Mouse (Mus musculus): ENCODE data around the gene Prkcb.

Prkcb gene

DNA sequence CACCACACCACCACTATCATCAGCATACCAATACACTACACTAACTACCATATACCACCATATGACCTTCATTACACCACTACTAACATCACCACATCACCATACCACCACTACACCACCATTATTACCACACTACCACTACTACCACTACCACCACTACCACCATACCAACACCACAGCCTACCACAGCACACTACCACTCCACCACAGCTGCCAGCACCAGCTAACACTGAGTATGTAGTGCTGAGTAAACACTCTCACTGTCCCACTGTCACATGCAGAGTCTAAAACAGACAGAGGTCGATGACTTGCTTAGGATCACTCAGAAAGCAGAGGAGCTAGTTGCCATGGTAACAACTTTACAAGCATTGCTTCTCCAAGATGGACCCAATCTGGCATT, 78.1 kb downstream of the Prkcb start:
- in situ Hi-C loops (cut with MboI, MseI): no loop called here

DNA sequence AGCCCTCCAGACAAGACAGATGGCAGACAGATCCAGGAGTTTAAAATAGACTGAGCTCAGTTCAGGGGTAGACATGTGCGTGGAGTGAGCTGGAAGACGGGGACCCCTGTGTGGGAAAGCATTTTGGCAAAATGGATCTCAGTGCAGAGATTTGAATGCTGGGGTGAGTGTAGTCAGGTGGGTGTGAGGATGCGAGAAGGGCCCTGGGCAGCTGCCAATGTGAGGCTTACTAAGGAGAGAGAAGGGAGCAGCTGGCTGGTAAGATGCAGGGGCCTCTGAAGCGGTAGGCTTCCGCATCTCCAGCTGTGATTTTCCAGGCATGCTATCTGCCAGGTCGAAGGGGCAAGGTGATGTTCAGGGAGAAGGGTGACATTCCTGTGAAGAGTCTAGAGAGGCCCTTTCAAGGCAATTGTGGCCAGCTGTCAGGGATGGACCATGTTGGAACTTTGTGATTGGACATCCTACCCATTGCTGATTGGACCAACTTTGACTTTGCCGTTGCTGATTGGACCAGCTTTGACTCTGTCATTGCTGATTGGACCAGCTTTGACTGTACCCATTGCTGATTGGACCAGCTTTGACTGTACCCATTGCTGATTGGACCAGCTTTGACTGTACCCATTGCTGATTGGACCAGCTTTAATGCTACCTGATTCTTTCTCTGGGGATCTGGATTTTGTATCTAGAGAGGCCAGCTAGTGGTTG, 78.9 kb downstream of the Prkcb start:
- in situ Hi-C loops (cut with MboI, MseI): no loop called here

DNA sequence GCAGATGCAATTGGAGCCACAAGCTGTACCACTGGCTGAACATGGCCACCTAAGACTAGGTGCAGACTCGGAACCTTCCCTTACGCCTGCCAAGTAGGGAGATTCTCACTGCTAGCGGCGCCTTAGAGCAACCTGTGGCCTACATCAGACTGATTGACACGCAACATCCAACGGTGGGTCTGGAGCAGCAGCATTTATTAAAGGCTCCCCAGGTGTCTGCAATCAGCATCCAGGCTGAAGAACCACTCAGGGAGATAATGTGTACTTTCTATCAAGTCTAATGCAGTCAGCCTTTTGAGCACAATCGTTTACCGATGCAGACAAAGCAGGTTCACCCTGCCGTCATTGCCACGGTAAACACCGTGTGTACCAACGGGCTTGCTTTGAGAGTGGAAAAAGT, 81.9 kb downstream of the Prkcb start:
- in situ Hi-C loops (cut with MboI, MseI): no loop called here

DNA sequence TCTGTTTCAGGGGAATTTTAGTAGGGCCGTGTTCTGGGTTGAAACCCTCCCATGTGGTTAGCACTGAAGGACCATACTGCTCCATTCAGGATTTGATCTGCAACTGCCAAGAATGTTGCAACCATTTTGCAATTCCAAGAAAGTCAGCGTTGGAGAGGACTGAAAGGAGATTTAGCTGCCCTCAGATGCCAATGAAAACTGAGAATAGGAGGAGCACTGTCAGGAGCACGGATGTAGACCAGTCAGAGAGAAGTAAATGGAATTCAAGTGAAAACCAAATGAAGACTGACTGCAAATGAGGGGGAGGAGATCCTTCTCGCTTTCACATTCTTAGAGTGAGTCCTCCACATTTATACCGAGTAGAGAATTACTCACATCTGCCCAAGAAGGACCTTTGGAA, 83.4 kb downstream of the Prkcb start:
- in situ Hi-C loops (cut with MboI, MseI): no loop called here

DNA sequence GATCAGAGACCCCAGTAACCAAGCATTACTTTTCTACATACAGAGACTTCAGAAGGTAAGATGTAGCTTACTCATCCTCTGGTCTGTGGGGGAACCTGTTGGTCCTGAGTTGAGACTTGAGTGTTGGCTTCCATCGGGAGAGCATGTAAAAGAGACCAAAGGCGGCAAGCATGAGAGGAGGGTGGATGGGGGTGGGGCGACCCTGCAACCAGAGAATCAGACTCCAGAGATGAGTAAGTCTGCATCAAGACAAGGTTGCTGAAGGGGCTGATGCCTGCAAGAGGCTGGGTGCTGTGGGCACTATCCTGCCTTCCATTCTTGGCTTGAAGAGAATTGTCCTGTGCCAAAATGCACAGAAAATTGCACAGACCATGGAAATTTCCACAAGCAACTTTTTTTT, 83.8 kb downstream of the Prkcb start:
- in situ Hi-C loops (cut with MboI, MseI): no loop called here

DNA sequence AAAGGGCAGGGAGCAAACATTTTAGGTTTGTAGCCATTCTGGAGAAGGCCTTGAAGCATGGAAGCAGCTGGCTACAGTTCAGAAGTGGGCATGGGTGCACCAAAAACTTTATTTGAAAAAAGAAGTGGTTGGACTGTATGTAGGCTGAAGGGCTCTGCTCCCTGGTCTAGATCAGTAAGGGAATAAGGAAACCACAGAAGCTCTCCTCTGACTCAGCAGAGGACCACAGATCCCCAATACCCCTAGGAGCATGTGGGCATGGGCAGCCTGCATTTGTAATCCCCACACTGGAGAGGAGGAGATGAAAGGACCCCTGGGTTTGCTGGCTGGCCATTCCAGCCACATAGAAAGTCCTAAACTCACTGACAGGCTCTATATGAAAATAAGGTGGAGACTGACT, 88.3 kb downstream of the Prkcb start:
- in situ Hi-C loops (cut with MboI, MseI): no loop called here

DNA sequence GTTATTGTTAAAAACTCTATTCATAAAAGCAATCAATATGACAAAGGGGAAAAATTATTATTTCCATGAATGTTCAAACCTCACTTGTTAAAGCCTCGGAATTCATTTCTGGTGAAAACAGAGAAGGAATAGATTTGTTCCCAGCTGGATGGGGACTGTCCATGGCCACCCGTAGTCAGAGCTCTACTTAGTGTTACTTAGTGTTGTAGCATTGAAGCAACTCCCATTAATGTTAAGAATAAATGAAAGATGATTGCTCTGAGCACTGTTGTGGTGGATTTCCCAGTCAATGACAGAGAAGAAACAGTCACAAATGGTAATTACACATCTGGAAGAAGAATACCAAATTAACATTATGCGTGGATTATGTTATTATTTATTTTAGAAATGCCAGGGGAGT, 89.4 kb downstream of the Prkcb start:
- in situ Hi-C loops (cut with MboI, MseI): no loop called here

DNA sequence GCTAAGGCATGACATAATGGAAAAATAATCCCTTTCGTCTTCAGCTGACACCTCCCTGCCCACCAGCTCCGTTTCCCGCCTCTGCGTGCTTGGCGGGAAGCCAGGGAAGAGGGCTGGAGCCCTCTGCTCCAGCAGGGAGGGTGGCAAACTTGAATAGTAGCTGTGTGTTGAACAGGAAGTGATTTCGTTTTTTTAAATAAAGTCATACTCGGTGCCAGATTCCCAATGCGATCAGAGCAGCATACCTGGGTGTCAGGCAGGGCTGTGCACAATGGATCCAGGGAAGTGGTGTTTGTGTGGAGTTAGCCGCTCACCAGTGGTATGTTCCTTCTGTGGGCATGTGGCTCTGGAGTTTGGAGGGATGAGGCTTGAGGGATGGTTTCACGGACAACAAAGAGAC, 89.9 kb downstream of the Prkcb start:
- in situ Hi-C loops (cut with MboI, MseI): no loop called here

DNA sequence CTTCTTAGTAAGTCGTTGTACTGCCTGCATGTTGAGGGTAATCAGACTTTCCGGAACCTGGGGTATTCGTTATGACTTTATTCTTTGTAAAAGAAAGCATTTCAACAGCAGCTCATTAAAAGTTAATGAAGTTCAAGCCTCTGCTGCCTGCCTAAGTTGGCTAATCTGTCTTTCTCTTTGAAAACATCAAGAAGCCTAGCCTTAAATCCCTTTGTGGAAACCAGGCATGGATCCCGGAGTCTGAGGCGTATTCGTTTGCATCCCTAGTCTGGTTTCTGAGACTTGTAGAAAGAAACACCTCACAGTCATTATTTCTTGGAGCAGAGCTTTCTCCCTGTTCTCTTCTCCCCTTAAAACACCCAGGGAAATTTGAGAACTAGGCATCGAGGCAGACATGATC, 90.7 kb downstream of the Prkcb start:
- in situ Hi-C loops (cut with MboI, MseI): no loop called here

DNA sequence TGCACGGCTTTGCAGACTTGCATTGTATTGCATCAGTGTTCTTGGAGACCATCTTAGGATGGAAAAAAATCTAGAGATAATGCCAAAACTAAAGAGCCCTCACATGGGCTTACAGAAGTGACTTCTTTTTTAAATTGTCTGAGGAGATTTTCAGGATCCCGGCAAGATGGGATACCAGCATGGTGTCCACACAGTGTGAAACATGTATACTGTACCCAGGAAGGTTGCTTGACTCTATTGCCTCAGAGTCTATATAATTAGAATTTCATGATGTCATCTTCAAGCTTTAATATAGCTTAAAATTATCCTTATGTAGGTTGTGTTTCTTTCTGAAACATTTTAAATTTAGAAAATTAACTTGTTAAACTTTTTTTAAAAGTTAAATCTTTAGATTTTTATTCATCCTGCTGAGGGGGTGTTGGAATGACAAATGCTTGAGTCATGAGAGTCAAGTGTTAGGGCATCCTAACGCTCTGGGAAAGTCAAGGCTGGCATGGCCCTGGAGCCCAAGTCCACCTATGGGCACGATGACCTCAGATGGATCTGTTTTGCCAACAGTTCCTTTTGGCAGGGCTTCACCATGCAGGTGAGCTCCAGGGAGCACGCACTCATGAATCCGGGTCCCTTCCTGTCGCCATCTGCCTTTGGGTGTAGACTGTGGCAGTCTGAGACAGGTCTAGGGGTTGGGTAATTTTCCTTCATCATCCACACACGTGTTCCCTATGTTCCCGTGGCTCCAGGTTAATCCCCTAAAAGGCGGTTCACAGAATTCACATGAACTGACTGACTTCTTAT, 92.0 kb downstream of the Prkcb start:
- in situ Hi-C loops (cut with MboI, MseI): loop anchor here (5.0 kb wide), 1 partner anchor 83 kb away; no protein-coding TSS in a partner anchor

DNA sequence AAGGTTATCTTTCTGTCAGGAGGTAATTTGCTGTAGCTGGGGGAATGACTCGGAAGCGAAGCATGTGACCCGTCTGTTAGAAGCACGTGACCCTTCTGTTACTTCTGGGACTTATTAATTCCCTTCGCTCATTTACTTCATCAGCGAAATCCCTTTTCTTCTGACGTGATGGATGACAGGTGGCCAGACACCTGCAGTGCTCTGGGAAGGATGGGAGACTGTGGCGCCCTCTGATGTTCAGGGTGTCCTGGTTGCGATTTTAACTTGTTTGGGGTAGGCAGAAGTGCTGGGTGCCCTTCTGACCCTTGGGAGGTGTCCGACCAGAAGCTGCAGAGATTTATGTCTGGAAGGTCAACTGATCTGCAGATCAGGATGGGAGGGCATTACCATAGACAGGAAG, 93.0 kb downstream of the Prkcb start:
- in situ Hi-C loops (cut with MboI, MseI): loop anchor here (5.0 kb wide), 1 partner anchor 84 kb away; no protein-coding TSS in a partner anchor

DNA sequence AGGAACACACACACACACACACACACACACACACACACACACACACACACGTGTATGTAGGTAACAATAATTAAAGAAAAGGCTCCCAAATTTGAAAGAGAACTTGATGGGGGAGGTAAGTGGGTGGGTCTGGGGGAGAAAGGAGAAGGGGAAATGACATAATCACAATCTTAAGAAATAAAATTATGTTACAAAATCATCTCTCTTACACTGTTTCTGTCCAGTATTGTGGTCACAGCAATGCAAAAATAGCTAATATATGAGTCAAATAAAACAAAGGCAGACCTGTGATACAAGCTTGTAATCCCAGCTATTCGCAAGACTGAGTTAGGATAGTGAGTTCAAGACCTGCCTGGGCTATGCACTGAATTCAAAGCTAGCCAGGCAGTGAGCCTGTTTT, 94.7 kb downstream of the Prkcb start:
- in situ Hi-C loops (cut with MboI, MseI): loop anchor here (5.0 kb wide), 1 partner anchor 86 kb away; no protein-coding TSS in a partner anchor

DNA sequence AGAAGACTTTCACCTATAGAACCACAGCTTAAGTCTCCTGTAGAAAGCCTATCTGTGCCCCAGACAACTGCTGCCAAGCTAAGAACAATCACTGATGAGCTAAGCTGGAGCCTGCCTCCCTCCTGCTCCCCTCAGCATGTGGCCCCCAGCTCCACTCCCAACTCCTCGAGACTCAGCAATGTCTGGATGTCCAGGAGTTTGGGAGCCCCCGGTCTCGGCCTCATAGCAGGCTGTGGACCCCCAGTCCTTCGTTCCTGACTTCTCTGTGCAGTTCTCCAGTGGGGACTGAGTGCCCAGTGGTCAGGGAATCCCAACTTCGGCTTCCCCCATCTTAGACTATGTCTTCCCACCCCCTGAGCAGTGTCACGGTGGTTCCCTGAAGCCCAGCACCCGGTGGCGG, 96.3 kb downstream of the Prkcb start:
- in situ Hi-C loops (cut with MboI, MseI): loop anchor here (5.0 kb wide), 1 partner anchor 88 kb away; no protein-coding TSS in a partner anchor

DNA sequence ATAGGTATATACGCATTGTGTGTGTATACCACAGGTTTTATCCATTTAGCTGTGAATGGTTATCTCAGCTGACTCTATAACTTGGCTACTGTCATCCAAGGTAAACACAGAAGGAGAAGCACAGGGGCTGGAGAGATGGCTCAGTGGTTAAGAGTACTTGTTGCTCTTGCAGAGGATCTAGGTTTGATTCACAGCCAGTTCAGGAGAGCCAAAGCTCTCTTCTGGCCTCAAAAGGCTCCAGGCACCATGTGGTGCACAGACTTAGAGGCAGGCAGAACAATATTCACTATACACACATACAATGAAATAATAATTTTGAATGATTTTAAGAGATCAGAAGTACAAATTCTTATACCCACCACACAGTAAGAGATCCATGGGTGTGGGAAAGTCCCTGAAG, 98.0 kb downstream of the Prkcb start:
- in situ Hi-C loops (cut with MboI, MseI): no loop called here

DNA sequence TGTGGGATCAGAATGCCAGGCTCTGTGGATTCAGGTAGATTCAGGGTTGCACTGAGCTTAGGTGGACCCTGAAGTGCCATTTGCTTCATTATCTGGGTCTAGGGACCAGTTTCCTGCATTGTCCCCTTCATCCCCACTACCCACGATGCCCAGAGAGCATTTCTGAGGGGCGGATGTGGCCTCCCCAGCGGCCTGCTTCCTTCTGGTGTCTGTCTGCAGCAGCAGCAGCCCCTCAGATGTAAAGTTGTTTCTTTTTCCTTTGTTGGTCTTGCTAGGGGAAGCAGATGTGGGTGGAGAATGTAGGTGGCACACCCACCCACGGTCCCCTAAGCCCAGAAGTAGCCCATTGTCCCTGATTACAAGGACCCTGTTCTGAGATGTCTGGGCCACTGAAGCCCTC, 99.3 kb downstream of the Prkcb start:
- in situ Hi-C loops (cut with MboI, MseI): no loop called here

DNA sequence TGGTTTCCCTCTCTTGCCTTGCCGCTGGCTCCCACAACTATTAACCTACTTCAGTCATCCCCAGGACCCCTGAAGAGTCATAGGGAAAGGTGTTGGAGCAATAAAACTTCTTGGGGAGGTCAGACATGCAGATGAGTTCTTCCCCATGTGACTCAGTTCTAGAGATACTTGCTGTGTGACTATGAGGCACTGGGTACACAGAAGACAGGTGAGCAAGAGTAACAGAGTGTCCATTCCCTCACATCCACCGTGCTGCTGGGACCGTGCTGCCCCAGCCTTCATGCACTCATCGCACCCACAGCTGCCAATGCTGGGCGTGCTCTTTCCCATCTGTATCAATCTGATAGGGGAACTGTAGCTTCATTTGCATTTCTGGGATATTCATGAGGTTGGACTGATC, 100.3 kb downstream of the Prkcb start:
- in situ Hi-C loops (cut with MboI, MseI): no loop called here

DNA sequence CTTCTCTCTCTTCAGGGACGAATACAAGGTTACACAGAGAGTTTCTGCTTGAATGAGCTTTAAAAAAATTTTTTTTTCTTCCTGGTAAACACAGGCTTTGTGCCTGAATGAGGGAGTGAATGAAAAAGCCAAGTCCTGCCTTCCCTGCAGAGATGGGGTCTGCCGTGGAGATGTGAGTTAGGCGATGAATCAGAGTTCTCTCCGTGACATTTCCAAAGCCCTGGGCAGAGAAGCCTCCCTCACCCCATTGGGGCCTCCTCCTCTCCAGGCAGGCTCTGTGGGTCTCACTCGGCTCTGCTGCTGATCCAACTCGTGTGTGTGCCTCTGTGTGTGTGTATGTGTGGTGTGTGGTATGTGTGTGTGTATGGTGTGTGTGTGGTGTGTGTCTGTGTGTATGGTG, 101.1 kb downstream of the Prkcb start:
- in situ Hi-C loops (cut with MboI, MseI): loop anchor here (10.0 kb wide), 1 partner anchor 975 kb away; the partner anchor contains the start of genes Arhgap17 and Lcmt1

DNA sequence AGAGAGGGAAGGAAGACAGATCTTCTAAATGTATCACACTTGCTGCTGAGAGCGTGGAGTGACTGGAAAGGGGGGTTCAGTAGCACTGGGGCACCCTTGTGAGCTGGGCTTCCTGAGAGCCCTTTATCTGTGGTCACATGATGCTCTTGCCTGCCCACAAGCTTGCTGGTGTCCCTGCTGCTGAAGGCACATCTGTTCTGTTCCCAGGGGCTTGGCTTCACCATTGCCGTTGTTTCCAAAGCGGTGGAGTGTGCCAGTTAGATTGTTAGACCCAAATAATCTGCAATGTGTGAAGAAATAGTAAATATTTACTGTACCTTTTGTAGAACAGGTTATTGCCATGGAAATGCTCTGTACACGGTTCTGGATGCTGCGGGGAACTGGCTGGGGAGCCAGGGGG, 101.6 kb downstream of the Prkcb start:
- in situ Hi-C loops (cut with MboI, MseI): loop anchor here (10.0 kb wide), 1 partner anchor 975 kb away; the partner anchor contains the start of genes Arhgap17 and Lcmt1

DNA sequence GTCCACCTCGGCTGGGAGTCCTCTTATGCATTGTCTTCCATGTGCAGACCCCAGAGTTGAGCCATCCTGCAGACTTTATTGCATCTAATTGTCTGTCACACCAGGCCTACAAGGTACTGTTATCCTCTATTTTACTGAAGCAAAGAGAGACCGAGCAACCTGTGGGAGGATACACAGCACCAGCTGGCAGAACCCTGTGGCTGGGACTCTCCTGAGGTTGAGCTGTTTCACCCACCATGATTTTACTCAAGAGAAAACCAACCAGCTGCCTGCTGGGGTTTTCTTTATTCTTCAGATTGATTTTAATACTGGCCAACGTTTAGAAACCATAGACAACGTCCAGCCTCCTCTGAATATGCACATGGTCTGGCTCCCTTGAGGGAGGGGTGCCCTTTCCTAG, 102.1 kb downstream of the Prkcb start:
- in situ Hi-C loops (cut with MboI, MseI): loop anchor here (10.0 kb wide), 1 partner anchor 974 kb away; the partner anchor contains the start of genes Arhgap17 and Lcmt1

DNA sequence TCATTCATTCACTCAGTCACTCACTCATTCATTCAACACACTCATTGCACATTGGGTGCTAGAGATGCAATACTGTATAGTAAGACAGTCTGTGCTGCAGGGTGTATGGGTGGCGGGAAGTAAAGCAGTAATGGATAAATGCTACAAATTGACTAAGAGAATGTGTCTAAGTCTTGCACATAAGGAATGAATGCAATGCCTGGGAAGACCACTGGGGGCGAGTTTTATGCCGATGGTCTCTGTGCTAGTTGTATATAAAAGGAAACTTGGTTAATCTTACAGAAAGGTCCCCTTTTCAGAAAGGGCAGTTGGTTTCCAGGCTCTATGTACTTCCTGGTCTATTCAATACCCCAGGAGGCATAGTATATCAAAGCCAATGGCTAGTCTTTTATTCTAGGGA, 102.8 kb downstream of the Prkcb start:
- in situ Hi-C loops (cut with MboI, MseI): loop anchor here (10.0 kb wide), 1 partner anchor 973 kb away; the partner anchor contains the start of genes Arhgap17 and Lcmt1

DNA sequence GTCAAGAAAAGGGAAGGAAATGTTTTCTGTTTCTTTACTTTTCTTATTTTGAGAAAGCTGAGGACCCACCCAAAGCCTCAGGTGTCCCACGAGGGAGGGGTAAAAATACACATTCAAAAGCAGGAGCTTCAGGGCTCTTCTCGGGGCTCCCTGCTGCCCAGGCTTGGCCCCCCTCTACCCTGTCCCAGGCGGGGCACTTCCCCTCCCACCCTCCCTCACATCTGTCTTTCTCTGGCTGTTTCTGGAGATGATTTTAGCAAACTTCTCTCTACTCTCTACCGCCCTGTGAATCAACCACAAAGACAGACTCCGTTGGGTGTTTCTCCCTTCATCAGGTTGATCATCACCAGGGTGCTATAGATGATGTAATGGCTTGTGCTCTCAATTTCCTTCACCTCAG, 105.4 kb downstream of the Prkcb start:
- in situ Hi-C loops (cut with MboI, MseI): loop anchor here (10.0 kb wide), 1 partner anchor 971 kb away; the partner anchor contains the start of genes Arhgap17 and Lcmt1

DNA sequence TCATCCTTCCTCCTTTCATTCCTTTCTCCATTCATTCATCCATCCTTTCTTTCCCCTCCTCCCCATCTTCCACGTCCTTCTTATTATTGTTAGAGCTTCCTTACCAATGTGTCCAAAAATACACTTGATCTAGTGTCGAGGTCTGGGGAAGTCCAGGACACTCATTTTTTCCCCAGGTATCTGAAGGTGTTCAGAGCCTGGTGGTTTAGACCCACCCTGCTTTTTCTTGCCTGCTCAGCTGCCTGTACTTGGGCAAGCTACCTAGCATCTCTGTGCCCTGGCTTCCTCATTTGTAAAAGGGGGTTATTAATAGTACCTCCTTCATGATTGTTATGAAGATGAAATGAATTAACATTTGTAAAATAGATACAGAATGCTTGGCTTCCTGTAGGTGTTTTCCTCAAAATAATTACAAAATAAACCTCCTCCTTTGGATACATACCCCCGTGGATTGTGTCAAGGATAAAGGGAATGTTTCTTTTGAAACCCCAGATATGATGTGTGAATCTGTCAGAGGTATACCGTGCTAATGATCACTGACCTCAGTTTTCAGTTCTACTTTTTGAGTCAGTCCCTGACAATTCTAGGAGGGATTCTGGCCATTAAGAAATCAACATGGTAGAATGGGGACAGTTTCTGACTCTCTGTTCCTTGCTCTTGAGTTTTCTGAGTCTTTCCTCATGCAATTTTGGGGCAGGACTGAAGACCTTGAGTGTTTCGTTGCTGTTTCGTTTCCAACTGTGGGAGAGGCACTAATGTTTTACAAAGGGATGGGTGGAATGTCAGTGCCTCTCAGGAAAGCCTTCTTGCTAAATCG, 106.8 kb downstream of the Prkcb start:
- in situ Hi-C loops (cut with MboI, MseI): loop anchor here (10.0 kb wide), 1 partner anchor 969 kb away; the partner anchor contains the start of genes Arhgap17 and Lcmt1

All from T-helper 1 cell (primary cell).